In genomic region chr6:83480019-83480655, GRCm38 (mm10) we compare ENCODE assay signal across 25 mouse cellular contexts. TPM values are rescaled to one million over a fixed set of nuclear protein-coding genes. Genes with fewer than 3 reads are reported as not detected.
A peak's percentile ranks its signal among the peaks of the same experiment; 100 is the strongest.
DNase-seq lines count a peak whose midpoint lies in the region; ATAC-seq and TF ChIP-seq lines count a peak whose summit lies in the region.
"Had no signal": no experiment of that assay in that cellular context is flagged by ENCODE, and none has a peak within 500 bp of the region (broad histone marks: within the 10 kb centered on the region; RNA-seq: fewer than 3 reads in every experiment).

No protein-coding gene starts in this region.

- peaks cover 51% of the 10 kb centered on the region for H3K36me3 ChIP-seq in kidney, embryonic 15.5 days
- no peaks in the 10 kb centered on the region; the same call in none of the 2 replicates for H3K36me3 ChIP-seq in ES-E14 (ENCODE audit: control insufficient read depth, insufficient read depth, low read length, poor library complexity, severe bottlenecking)

- no peak for DNase-seq in kidney, adult 9 months
- DNase-seq in spleen, postnatal 36 days (ENCODE audit: low spot score in 2 of 2) = peak; percentile 31 to 42
- no peak for DNase-seq in spleen, postnatal 10 days (ENCODE audit: low spot score in 2 of 2)
- no peak for DNase-seq in ES-E14 (ENCODE audit: low read depth, low spot score)
- DNase-seq in right cerebral cortex, postnatal 25 days = no peak
- DNase-seq in left cerebral cortex, adult 11 months (ENCODE audit: low spot score) = no peak
- DNase-seq: adrenal gland, adult 8-10 months; cerebellum, adult 11 months; cerebellum, adult 2 months; cerebellum, adult 9-11 months; cerebellum, postnatal 25 days; forebrain, postnatal 0 days; gastrocnemius, adult 2 months; gastrocnemius, postnatal 14 days; heart, adult 11 months had no signal

- H3K9ac ChIP-seq in kidney, embryonic 15.5 days = no peak overlapping the region
- no peak overlapping the region for H3K9ac ChIP-seq in ES-E14 (ENCODE audit: insufficient read depth, low read depth, low read length, poor library complexity, severe bottlenecking)
- H3K9ac ChIP-seq: embryonic facial prominence, embryonic 12.5 days; embryonic facial prominence, embryonic 15.5 days; forebrain, postnatal 0 days; hindbrain, embryonic 12.5 days; hindbrain, embryonic 15.5 days had no signal

- peaks cover 29% of the 10 kb centered on the region; the same call in 1 of the 2 replicates for H3K4me1 ChIP-seq in kidney, embryonic 15.5 days
- H3K4me1 ChIP-seq in ES-E14 (ENCODE audit: control insufficient read depth in 2 of 2, insufficient read depth in 2 of 2, low read length in 2 of 2, poor library complexity in 1 of 2) = no peaks in the 10 kb centered on the region
- H3K4me1 ChIP-seq: embryonic facial prominence, embryonic 12.5 days; embryonic facial prominence, embryonic 15.5 days; hindbrain, embryonic 15.5 days had no signal

- in situ Hi-C loops in ES-E14 (cut with MboI; ENCODE audit: low sequenced_read_pairs in 2 of 2, unreplicated experiment in 2 of 2) = no loop called here

- H3K27ac ChIP-seq in kidney, embryonic 15.5 days = peak overlapping the region; percentile 71
- H3K27ac ChIP-seq in ES-E14 (ENCODE audit: insufficient read depth, low read depth, low read length, poor library complexity, severe bottlenecking) = no peak overlapping the region
- H3K27ac ChIP-seq: embryonic facial prominence, embryonic 12.5 days; embryonic facial prominence, embryonic 15.5 days; gastrocnemius, adult 2 months; hindbrain, embryonic 12.5 days; hindbrain, embryonic 15.5 days had no signal

- ATAC-seq in kidney, embryonic 15.5 days (replicated peaks; ENCODE audit: low FRiP score) = no peak
- ATAC-seq: activated CD4-positive, CD25-positive, alpha-beta regulatory T cell, adult 4 months; forebrain, embryonic 14.5 days; forebrain, postnatal 0 days had no signal

- no peak overlapping the region for H3K4me2 ChIP-seq in kidney, embryonic 15.5 days
- H3K4me2 ChIP-seq: embryonic facial prominence, embryonic 12.5 days; embryonic facial prominence, embryonic 15.5 days; heart, embryonic 11.5 days; hindbrain, embryonic 12.5 days; hindbrain, embryonic 15.5 days had no signal

- H3K9me3 ChIP-seq in kidney, embryonic 15.5 days (replicated peaks) = no peaks in the 10 kb centered on the region
- H3K9me3 ChIP-seq in ES-E14 (ENCODE audit: control insufficient read depth, insufficient read depth, low read depth, low read length) = no peaks in the 10 kb centered on the region
- H3K9me3 ChIP-seq: embryonic facial prominence, embryonic 12.5 days; embryonic facial prominence, embryonic 15.5 days; hindbrain, embryonic 12.5 days; hindbrain, embryonic 15.5 days had no signal

- WGBS in kidney, embryonic 15.5 days = 81% methylated on average over 6 of the region's 6 CpGs

- H3K4me3 ChIP-seq in kidney, embryonic 15.5 days (replicated peaks) = no peak overlapping the region
- H3K4me3 ChIP-seq in ES-E14 (ENCODE audit: insufficient read depth in 1 of 2, low read depth in 1 of 2, low read length in 2 of 2, poor library complexity in 1 of 2, severe bottlenecking in 1 of 2) = no peak overlapping the region
- H3K4me3 ChIP-seq: embryonic facial prominence, embryonic 12.5 days; embryonic facial prominence, embryonic 15.5 days; gastrocnemius, adult 2 months; hindbrain, embryonic 12.5 days; hindbrain, embryonic 15.5 days had no signal

- H3K27me3 ChIP-seq in kidney, embryonic 15.5 days = no peaks in the 10 kb centered on the region
- H3K27me3 ChIP-seq: embryonic facial prominence, embryonic 12.5 days; embryonic facial prominence, embryonic 15.5 days; hindbrain, embryonic 12.5 days; hindbrain, embryonic 15.5 days had no signal

TF ChIP-seq in ES-E14, 5 proteins besides CTCF, POLR2A, EP300 and RAD21:
- peak; percentile 57; the same call in 1 of the 2 replicates for TF ChIP-seq MAFK (IDR thresholded peaks at IDR 0.05; ENCODE audit: insufficient read depth, low read depth, low read length)
- TF ChIP-seq CHD2 (IDR thresholded peaks at IDR 0.05; ENCODE audit: low read depth, low read length) = no peak

RNA-seq across cellular contexts. Expression of gene Tet3, which starts 21.3 kb away (rescaled TPM):
- polyA plus RNA-seq in kidney, embryonic 15.5 days (2015; fragmentation: Nextera tagmentation; extraction: Ambion mirVana) = 51.0 and 51.4 TPM in 2 replicates
- total RNA-seq in ES-E14 (2012; rRNA removed) = 5.1 and 6.0 TPM in 2 replicates

RNA-seq across cellular contexts. Expression of gene Dguok, which starts 26.6 kb away (rescaled TPM):
- 75.6 and 83.8 TPM in 2 replicates for polyA plus RNA-seq in kidney, embryonic 15.5 days (2015; fragmentation: Nextera tagmentation; extraction: Ambion mirVana)
- total RNA-seq in ES-E14 (2012; rRNA removed) = 21.4 and 21.9 TPM in 2 replicates

RNA-seq across cellular contexts. Expression of gene Actg2, which starts 55.9 kb away (rescaled TPM):
- polyA plus RNA-seq in kidney, embryonic 15.5 days (2015; fragmentation: Nextera tagmentation; extraction: Ambion mirVana) = 25.1 and 130 TPM in 2 replicates
- total RNA-seq in ES-E14 (2012; rRNA removed) = 1.6 and 6.6 TPM in 2 replicates
- total RNA-seq: common myeloid progenitor, adult 5-6 weeks; hematopoietic stem cell, adult 5-6 weeks had no signal

Comparison
In these comparisons a context has a peak if more than half of its experiments do, and no peak if none do; other contexts are left out.
1. DNase-seq: peak in spleen, postnatal 36 days (2 of 2); none in kidney, adult 9 months (single experiment), spleen, postnatal 10 days (0 of 2), ES-E14 (single experiment), right cerebral cortex, postnatal 25 days (single experiment) and left cerebral cortex, adult 11 months (single experiment).